Mouse (Mus musculus) kidney, postnatal 14 days (tissue): ENCODE results near the gene Rasgrf1.

Experiments
- DNase-seq: peaks from one replicate; pipeline ENCODE4 v3.0.0; 2022; ENCODE audit warnings: mixed read lengths

The Rasgrf1 gene

DNA sequence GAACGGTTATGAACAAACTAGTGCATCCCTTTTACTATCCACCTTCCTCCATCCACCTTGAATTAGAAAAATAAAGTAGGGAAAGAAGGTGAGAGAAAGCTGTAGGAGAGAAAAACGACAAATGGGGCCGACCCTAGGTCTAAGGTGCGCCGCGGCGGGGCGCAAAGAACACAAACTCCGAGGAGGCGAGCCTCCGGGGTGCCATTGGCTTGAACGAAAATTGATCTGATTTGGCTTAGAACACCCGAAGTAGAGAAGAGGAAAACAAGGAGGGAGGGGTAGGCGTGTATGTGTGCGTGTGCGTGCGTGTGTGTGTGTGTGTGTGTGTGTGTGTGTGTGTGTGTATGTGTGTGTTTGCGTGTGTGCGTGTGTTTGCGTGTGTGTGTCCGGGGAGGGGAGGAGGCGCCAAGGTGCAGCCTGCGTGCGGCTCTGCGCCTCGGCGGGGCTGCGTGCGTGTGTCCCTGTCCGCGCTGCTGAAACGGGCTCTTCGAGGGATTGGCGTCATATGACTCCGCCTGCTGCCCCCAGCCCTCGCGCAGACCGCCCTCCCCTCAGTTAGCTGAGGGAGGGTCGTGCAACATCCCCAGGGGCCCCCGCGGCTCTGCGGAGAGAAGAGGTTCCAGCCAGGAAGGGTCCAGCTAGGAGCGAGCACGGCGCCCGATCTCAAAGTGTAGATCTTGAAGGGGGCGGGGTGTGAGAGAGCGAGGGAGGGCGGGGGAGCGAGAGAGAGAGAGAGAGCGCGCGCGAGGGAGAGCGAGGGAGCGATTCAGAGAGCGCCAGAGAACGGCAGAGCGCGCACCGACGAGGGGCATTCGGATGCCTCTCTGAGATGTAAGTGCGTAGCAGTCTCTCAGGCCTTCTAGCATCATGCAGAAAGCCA is at the start of gene Rasgrf1:
Gene Rasgrf1, plus strand, starts transcription at position 778 of the 880 bp plus-strand sequence.
- no peak for DNase-seq

- DNase-seq, result no peak
These were observed 49.6 kb upstream of the Rasgrf1 start for GRCm38 (mm10) chr9:89860145-89860544.

DNA sequence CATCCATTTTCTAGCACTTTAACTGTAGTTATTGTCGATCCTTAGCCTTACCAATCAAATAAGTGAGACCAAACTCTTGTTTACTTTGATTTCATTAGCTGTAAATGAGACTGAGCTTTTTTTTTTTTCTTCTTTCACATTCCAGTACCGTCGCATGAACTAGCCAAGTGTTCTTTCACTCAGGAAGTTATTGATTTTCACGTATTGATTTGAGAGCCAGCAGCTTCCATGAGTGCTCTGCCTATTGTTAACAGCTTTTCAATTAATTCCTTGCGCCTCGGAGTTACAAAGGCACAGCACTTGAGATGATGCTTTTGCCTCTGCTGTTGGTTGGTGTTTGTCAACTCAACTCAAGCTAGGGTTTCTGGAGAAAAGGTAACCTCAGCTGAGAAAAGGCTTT is 49.1 kb upstream of the Rasgrf1 start:
- no peak for DNase-seq

DNA sequence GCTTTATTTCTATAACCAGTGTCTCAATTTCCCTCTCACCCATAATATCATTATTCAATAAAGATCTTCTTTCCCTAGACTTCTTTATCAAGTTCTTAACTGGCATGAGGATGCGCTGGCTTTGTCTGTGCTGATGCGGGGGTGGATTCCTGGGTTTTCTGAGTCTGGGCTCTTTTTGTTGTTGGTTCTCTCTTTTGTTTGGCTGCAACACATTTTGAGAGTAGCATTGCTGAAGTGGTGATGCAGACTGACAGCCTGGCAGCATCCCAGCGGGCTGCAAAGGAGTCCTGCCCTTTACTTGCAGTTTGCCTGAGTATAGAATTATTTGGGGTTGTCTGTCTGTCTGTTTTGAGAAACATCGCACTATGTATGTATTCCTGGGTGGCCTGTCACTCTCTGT is 42.6 kb upstream of the Rasgrf1 start:
- DNase-seq, result no peak

GRCm38 (mm10) chr9:89868093-89868729 is 41.5 kb upstream of the Rasgrf1 start:
- DNase-seq, result peak; percentile 8

- no peak for DNase-seq
These were observed 40.1 kb upstream of the Rasgrf1 start for GRCm38 (mm10) chr9:89869594-89869993.

DNA sequence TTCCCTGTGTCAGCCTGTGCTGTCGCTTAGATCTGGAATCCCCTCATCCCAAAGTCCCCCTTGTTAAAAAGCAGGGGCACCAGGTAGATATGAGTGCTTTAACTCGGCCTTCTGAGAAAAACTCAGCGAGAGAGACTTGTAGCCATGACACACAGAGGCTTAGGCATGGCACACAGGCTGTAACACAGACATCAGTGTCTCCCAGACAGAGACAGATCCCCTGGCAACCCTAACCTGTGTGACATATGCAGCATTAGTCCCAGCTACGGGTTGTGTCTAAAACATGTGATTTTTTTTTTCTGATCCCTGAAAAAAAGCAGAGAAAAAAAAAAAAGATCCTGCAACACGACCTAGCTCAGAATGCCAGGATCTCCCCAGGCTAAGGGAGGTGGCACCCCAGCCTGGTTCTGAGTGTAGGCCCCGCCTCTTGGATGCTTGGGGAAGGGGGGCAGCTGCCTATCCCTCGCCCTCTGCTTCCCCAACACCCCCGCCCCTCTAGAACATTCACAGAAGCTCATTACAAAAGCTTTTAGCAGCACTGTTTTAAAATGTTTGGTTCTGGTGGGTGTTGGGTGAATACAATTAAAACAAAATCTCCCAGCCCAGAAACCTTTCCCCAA is 39.1 kb upstream of the Rasgrf1 start:
- DNase-seq, result no peak

GRCm38 (mm10) chr9:89872137-89872536 is 37.6 kb upstream of the Rasgrf1 start:
- DNase-seq, result no peak

- DNase-seq, result no peak
These were observed 35.3 kb upstream of the Rasgrf1 start for GRCm38 (mm10) chr9:89874434-89874833.

DNA sequence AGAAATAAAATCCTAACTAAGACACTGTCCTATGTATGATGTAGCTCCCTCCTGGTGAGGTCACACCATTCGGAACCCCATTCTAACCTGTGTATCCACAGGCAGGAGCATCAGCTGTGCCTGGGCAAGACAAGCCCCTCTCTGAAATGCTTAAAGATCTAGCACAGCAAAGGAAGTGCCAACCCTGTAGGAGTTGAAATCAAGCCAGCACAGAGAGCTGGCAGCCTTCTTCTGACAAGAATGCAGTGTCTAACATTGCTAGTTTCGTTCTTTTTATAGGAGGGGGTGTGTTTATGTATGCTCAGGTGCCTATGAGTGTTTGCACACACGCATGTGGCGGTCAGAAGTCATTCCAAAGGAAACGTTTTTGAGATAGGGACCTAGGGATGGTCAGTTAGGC is 34.2 kb upstream of the Rasgrf1 start:
- no peak for DNase-seq

- DNase-seq, result no peak
These were observed 31.2 kb upstream of the Rasgrf1 start for GRCm38 (mm10) chr9:89878471-89879020.

DNA sequence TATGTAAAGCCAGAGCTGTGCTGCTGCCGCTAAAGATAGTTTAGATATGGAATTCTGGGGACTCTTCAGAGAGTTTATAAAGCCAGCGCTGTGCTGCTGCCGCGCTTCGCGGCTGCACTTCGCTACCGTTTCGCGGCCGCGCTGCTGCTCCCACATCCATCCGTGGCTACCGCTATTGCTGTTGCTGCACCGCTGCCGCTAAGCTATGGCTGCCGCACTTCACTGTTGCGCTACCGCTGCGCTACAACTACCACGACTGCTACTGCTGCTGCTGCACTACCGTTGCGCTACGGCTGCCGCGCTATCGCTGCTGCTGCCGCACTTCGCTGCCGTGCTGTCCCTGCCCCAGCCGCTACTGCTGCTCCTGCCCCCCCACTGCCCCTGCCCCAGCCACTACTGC is 30.1 kb upstream of the Rasgrf1 start:
- DNase-seq, result peak; percentile 4

GRCm38 (mm10) chr9:89881552-89881951 is 28.2 kb upstream of the Rasgrf1 start:
- no peak for DNase-seq

- no peak for DNase-seq
These were observed 27.1 kb upstream of the Rasgrf1 start for GRCm38 (mm10) chr9:89882583-89882982.

DNA sequence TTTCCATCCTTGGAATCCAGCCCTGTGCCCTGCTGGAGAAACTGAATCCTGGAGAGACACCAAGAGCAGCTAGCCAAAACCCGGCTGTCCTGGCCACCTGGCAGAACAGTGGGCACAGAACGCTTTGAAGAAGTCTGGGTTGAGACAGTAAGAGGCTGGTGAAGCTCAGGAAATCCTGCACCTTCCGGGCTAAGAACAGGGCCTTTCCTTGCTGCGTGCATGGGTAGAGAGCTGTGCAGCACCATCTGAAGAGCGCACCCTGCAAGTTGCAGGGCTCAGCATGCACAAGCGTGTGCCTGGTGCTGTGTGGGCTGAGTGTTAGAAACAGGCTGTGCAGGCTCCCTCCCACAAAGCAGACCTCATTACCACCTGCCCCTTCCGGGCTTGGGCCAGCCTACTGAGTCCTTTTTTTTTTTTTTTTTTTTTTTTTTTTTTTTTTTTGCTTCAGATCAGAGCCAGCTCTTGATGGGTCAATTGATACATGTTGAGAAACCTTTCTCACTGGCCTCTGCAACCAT is 23.9 kb upstream of the Rasgrf1 start:
- no peak for DNase-seq

GRCm38 (mm10) chr9:89891534-89892293 is 18.0 kb upstream of the Rasgrf1 start:
- no peak for DNase-seq

DNA sequence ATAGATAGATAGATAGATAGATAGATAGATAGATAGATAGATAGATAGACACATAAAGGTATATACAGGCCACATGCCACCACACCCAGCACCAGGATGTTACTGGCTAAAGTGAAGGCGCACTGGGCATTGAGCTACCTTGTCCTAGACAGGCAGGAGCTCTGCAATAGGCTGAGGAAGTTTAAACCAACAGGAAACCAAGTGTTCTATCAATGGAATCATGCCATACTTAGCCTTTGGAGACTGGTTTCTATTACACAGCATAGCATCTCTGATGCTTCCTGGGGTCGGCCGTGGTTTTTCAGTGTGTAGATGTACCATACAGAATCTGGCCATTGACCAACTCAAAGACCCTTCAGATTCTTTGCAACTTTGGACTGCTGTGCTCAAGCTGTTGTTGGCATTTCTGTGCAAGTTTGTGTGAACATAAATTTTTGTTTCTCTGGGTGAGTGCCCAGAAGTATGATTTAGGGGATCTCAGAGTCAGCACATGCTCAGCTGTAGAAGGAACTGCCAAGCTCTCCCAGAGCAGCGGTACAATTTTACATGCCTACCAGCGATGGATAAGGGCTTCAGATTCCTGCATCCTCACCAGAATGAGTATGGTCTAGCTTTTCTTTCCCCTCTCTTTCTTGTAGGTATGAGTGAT is 17.0 kb upstream of the Rasgrf1 start:
- no peak for DNase-seq

DNA sequence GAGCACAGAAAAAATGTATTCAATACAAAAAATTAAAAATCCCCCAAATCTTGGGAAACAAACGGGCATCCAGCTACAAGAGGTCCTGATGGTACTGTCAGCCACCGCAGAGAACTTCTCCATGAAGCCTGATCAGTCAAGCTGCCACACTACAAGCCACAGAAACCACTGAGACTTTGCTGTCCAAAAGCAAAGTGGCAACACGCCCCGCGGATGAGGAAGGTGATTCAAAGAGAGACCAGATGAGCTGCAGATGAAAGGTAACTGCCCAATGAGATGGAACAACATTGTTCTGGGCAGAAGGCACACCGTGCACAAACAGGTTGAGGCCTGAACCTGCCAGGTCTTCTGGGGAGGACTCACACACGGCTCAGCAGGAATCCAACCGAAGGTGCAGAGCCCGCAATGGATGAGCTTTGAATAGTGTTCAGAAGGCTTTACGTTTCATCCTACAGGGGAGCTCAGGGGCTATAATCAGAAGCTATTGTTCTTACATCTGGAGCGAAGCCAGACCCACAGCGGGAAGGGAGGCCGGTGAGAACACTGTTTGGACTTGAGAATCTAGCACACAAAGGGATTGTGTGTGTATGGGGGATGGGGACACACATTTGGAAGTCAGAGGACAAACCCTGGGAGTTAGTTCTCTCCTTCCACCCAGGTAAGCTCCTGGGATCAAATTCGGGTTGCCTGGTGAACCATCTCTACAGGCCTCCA is 9.4 kb upstream of the Rasgrf1 start:
- DNase-seq, result no peak

DNA sequence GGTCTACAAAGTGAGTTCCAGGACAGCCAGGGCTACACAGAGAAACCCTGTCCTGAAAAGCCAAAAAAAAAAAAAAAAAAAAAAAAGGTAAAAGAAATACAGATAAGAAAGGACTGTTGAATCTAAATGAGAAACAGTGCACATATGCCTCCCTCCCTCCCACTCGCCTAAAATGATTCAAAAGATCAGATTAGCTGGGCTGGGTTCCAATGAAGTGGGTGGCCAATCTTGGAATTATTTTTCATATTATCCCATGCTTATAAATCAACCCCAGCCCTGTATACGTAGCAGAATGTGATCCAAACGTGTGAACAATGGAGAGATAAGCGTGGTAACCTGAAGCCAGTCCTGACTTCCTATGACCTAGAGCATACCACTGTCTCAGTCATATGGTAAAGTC is 8.5 kb upstream of the Rasgrf1 start:
- no peak for DNase-seq

- no peak for DNase-seq
These were observed 6.9 kb upstream of the Rasgrf1 start for GRCm38 (mm10) chr9:89902813-89903212.

GRCm38 (mm10) chr9:89906645-89907044 is 3.1 kb upstream of the Rasgrf1 start:
- DNase-seq, result no peak
